Mouse (Mus musculus): ENCODE results near the gene Kpna7. TPM values are rescaled to one million over a fixed set of nuclear protein-coding genes. Genes with fewer than 3 reads are reported as not detected.
"Not testable (repeated sequence)": the region's sequence is repeated elsewhere in the genome, so short reads cannot be mapped to it uniquely, and the experiment has no call there.

The Kpna7 gene
- polyA plus RNA-seq, 1 experiment: not detected

GRCm38 (mm10) chr5:145041628-145042027 is 42.2 kb downstream of the Kpna7 start:
- TF ChIP-seq SRF (IDR thresholded peaks at IDR 0.05; ENCODE audit: control insufficient read depth, insufficient read length, low read depth): no peak
- TF ChIP-seq USF1 (IDR thresholded peaks at IDR 0.05; ENCODE audit: low read depth): no peak
- TF ChIP-seq MYOD1 (IDR thresholded peaks at IDR 0.05; ENCODE audit: control insufficient read depth in 1 of 3, insufficient read length in 2 of 3, low read depth in 2 of 3): no peak
- no peaks in the 10 kb centered on the region for H3K27me3 ChIP-seq (ENCODE audit: control insufficient read depth, insufficient read depth, insufficient read length)
- no peak overlapping the region for H3K4me2 ChIP-seq (ENCODE audit: low read depth)
- H3K36me3 ChIP-seq (ENCODE audit: control insufficient read depth, insufficient read depth): no peaks in the 10 kb centered on the region
- no peak overlapping the region for H3K4me3 ChIP-seq
- no peaks in the 10 kb centered on the region for H3K79me2 ChIP-seq (ENCODE audit: control insufficient read depth, insufficient read depth)
- no peak overlapping the region for H3ac ChIP-seq (ENCODE audit: control insufficient read depth, insufficient read length)

- not testable (repeated sequence) for H3ac ChIP-seq (ENCODE audit: control insufficient read depth, insufficient read length); H3K79me2 ChIP-seq (ENCODE audit: control insufficient read depth, insufficient read depth); H3K36me3 ChIP-seq (ENCODE audit: control insufficient read depth, insufficient read depth); H3K4me3 ChIP-seq; H3K27me3 ChIP-seq (ENCODE audit: control insufficient read depth, insufficient read depth, insufficient read length); H3K4me2 ChIP-seq (ENCODE audit: low read depth)
Observed at GRCm38 (mm10) chr5:145032391-145032790, 51.4 kb downstream of the Kpna7 start, which contains the start of gene Gm4871. Gm4871 (minus strand) TSS chr5:145032754.

- not testable (repeated sequence) for H3K4me3 ChIP-seq; H3ac ChIP-seq (ENCODE audit: control insufficient read depth, insufficient read length); H3K79me2 ChIP-seq (ENCODE audit: control insufficient read depth, insufficient read depth); H3K27me3 ChIP-seq (ENCODE audit: control insufficient read depth, insufficient read depth, insufficient read length); H3K4me2 ChIP-seq (ENCODE audit: low read depth); H3K36me3 ChIP-seq (ENCODE audit: control insufficient read depth, insufficient read depth)
Observed at GRCm38 (mm10) chr5:145030476-145030875, 53.4 kb downstream of the Kpna7 start.

DNA sequence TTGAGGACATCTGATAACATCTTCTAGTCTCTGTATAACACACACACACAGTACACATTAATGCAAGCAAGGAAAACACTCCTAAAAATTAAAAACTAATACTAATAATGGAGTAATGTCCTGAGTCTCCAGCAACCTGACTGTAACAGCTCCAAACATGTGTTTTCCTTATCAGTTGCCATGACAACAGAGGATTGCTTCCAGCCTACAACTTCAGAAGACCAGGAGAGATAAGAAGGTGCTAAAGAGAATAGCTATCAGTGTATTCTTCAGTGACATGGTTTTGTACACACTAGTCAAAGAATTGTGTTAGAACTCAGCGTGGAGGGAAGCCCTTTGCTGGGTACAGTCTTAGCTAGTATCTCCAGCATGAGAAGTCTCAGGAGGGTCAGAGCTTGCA is 63.1 kb downstream of the Kpna7 start:
- not testable (repeated sequence) for H3K4me3 ChIP-seq; H3K27me3 ChIP-seq (ENCODE audit: control insufficient read depth, insufficient read depth, insufficient read length); H3K4me2 ChIP-seq (ENCODE audit: low read depth); H3K79me2 ChIP-seq (ENCODE audit: control insufficient read depth, insufficient read depth); H3K36me3 ChIP-seq (ENCODE audit: control insufficient read depth, insufficient read depth); H3ac ChIP-seq (ENCODE audit: control insufficient read depth, insufficient read length)

- H3K4me3 ChIP-seq; H3K79me2 ChIP-seq (ENCODE audit: control insufficient read depth, insufficient read depth); H3K36me3 ChIP-seq (ENCODE audit: control insufficient read depth, insufficient read depth); H3ac ChIP-seq (ENCODE audit: control insufficient read depth, insufficient read length); H3K27me3 ChIP-seq (ENCODE audit: control insufficient read depth, insufficient read depth, insufficient read length); H3K4me2 ChIP-seq (ENCODE audit: low read depth): not testable (repeated sequence)
Observed at GRCm38 (mm10) chr5:145020254-145020653, 63.6 kb downstream of the Kpna7 start.

- H3K4me2 ChIP-seq (ENCODE audit: low read depth): not testable (repeated sequence)
Observed at GRCm38 (mm10) chr5:145016761-145017160, 67.1 kb downstream of the Kpna7 start.

GRCm38 (mm10) chr5:145014278-145014677 is 69.6 kb downstream of the Kpna7 start:
- Histone ChIP-seq H3K4me3 (no peak overlapping the region), H3K4me2 (ENCODE audit: low read depth) (no peak overlapping the region), H3ac (ENCODE audit: control insufficient read depth, insufficient read length) (no peak overlapping the region), H3K36me3 (ENCODE audit: control insufficient read depth, insufficient read depth) (no peaks in the 10 kb centered on the region), H3K27me3 (ENCODE audit: control insufficient read depth, insufficient read depth, insufficient read length) (peaks cover 18% of the 10 kb centered on the region), H3K79me2 (ENCODE audit: control insufficient read depth, insufficient read depth) (no peaks in the 10 kb centered on the region)
- TF ChIP-seq REST (IDR thresholded peaks at IDR 0.05; ENCODE audit: insufficient read depth, insufficient read length) (no peak), CEBPB (IDR thresholded peaks at IDR 0.05; ENCODE audit: insufficient read depth, poor library complexity, severe bottlenecking) (no peak), TCF12 (IDR thresholded peaks at IDR 0.05; ENCODE audit: insufficient read depth, poor library complexity, severe bottlenecking) (no peak), USF1 (IDR thresholded peaks at IDR 0.05; ENCODE audit: low read depth) (no peak)

More at GRCm38 (mm10) chr5:145016761-145017160, 67.1 kb downstream of the Kpna7 start:
- not testable (repeated sequence) for H3K36me3 ChIP-seq (ENCODE audit: control insufficient read depth, insufficient read depth); H3K27me3 ChIP-seq (ENCODE audit: control insufficient read depth, insufficient read depth, insufficient read length); H3K4me3 ChIP-seq; H3ac ChIP-seq (ENCODE audit: control insufficient read depth, insufficient read length); H3K79me2 ChIP-seq (ENCODE audit: control insufficient read depth, insufficient read depth)

DNA sequence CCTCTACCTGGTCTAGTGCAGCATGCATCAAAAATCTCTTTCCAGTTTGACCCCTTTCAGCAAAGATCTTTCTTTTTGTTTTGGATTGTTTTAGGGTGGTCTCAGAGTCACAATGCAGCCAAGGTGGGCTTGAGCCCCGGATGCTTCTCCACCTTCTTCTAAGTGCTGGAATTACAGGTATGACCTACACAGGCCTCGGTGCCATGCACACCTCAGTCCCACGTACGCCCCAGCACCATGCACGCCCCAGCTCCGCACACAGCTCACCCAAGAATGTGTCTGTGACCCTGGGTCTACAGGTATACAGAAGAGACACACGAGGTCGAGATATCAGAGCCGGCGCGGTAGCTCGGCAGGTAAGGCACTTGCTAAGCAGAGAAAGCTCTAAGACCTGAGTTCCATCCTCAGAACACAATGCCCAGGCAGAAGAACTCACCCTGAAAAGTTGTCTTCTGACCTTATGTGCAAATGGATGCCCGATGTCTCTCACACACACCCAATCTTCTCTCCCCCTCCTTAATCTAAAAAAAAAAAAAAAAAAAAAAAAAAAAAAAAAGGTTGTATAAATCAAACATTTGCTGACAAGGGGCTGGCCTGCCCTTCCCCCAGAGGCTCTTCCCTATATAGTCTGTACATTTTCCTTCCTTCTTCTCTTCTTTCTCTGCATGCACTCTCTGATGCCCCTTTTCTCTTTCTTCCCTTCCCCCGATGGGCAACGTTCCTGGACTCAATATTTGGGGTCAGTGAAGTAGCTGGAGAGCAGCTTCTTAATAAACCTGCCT is 74.8 kb downstream of the Kpna7 start:
- Histone ChIP-seq H3K27me3 (ENCODE audit: control insufficient read depth, insufficient read depth, insufficient read length) (peaks cover 17% of the 10 kb centered on the region), H3K36me3 (ENCODE audit: control insufficient read depth, insufficient read depth) (no peaks in the 10 kb centered on the region), H3K4me3 (no peak overlapping the region), H3ac (ENCODE audit: control insufficient read depth, insufficient read length) (no peak overlapping the region), H3K79me2 (ENCODE audit: control insufficient read depth, insufficient read depth) (no peaks in the 10 kb centered on the region), H3K4me2 (ENCODE audit: low read depth) (no peak overlapping the region)
- TF ChIP-seq POLR2AphosphoS2 (IDR thresholded peaks at IDR 0.05; ENCODE audit: insufficient read length, low read depth) (no peak), USF1 (IDR thresholded peaks at IDR 0.05; ENCODE audit: low read depth) (no peak), MYOG (IDR thresholded peaks at IDR 0.05; ENCODE audit: control insufficient read depth in 1 of 3, insufficient read depth in 1 of 3, insufficient read length in 2 of 3, low read depth in 2 of 3) (no peak), TCF3 (IDR thresholded peaks at IDR 0.05; ENCODE audit: insufficient read length, low read depth) (no peak), SRF (IDR thresholded peaks at IDR 0.05; ENCODE audit: control insufficient read depth, insufficient read length, low read depth) (no peak)
